Mouse (Mus musculus): ENCODE measurements at regions not wholly inside any gene's neighbourhood (a gene's known extent, or its start where the extent isn't known, plus 50 kb on each side); places are given as distances from the start of the nearest gene placed in this dataset.

- H3K27me3 ChIP-seq (ENCODE audit: control insufficient read depth, insufficient read depth, low read length) = no peaks in the 10 kb centered on the region
- H3K9ac ChIP-seq (ENCODE audit: low read length) = no peak overlapping the region
- no peaks in the 10 kb centered on the region for H3K36me3 ChIP-seq (ENCODE audit: control insufficient read depth, insufficient read depth, low read length)
- DNase-seq (ENCODE audit: low spot score) (no peak), ATAC-seq (replicated peaks; ENCODE audit: low FRiP score) (no peak)
- no peak overlapping the region for H3K4me3 ChIP-seq (ENCODE audit: low read depth, low read length)
- H3K4me1 ChIP-seq (replicated peaks; ENCODE audit: control insufficient read depth, insufficient read depth, low read length) = no peaks in the 10 kb centered on the region
- H3K4me2 ChIP-seq (ENCODE audit: low read depth, low read length, severe bottlenecking) = no peak overlapping the region
- H3K9me3 ChIP-seq (ENCODE audit: control insufficient read depth, low read length) = no peaks in the 10 kb centered on the region
- 91% methylated on average over 8 of the region's 8 CpGs for WGBS
- H3K27ac ChIP-seq (ENCODE audit: low read depth, low read length) = no peak overlapping the region
Observed at GRCm38 (mm10) chr8:79479326-79479725, 80.0 kb upstream of the Smad1 start.

- no peaks in the 10 kb centered on the region for H3K9me3 ChIP-seq (ENCODE audit: control insufficient read depth, low read length)
- no peaks in the 10 kb centered on the region for H3K27me3 ChIP-seq (ENCODE audit: control insufficient read depth, insufficient read depth, low read length)
- no peak overlapping the region for H3K4me3 ChIP-seq (ENCODE audit: low read depth, low read length)
- DNase-seq (ENCODE audit: low spot score) = no peak
- ATAC-seq (replicated peaks; ENCODE audit: low FRiP score) = no peak
- WGBS = 54% methylated on average over 5 of the region's 5 CpGs
- H3K9ac ChIP-seq (ENCODE audit: low read length) = no peak overlapping the region
- no peak overlapping the region for H3K4me2 ChIP-seq (ENCODE audit: low read depth, low read length, severe bottlenecking)
- no peaks in the 10 kb centered on the region for H3K4me1 ChIP-seq (replicated peaks; ENCODE audit: control insufficient read depth, insufficient read depth, low read length)
- H3K27ac ChIP-seq (ENCODE audit: low read depth, low read length) = no peak overlapping the region
- H3K36me3 ChIP-seq (ENCODE audit: control insufficient read depth, insufficient read depth, low read length) = no peaks in the 10 kb centered on the region
Observed at GRCm38 (mm10) chr8:79476012-79476411, 76.7 kb upstream of the Smad1 start.

GRCm38 (mm10) chr8:79474679-79475078 is 75.4 kb upstream of the Smad1 start:
- H3K27me3 ChIP-seq (ENCODE audit: control insufficient read depth, insufficient read depth, low read length) = no peaks in the 10 kb centered on the region
- H3K4me3 ChIP-seq (ENCODE audit: low read depth, low read length) = no peak overlapping the region
- no peak overlapping the region for H3K4me2 ChIP-seq (ENCODE audit: low read depth, low read length, severe bottlenecking)
- no peak overlapping the region for H3K27ac ChIP-seq (ENCODE audit: low read depth, low read length)
- 76% methylated on average over 8 of the region's 8 CpGs for WGBS
- ATAC-seq (replicated peaks; ENCODE audit: low FRiP score) = no peak
- no peak for DNase-seq (ENCODE audit: low spot score)
- H3K36me3 ChIP-seq (ENCODE audit: control insufficient read depth, insufficient read depth, low read length) = no peaks in the 10 kb centered on the region
- H3K4me1 ChIP-seq (replicated peaks; ENCODE audit: control insufficient read depth, insufficient read depth, low read length) = no peaks in the 10 kb centered on the region
- H3K9me3 ChIP-seq (ENCODE audit: control insufficient read depth, low read length) = no peaks in the 10 kb centered on the region
- no peak overlapping the region for H3K9ac ChIP-seq (ENCODE audit: low read length)

- H3K36me3 ChIP-seq (ENCODE audit: control insufficient read depth, insufficient read depth, low read length) = no peaks in the 10 kb centered on the region
Observed at GRCm38 (mm10) chr8:79452101-79452500, 52.8 kb upstream of the Smad1 start.

GRCm38 (mm10) chr8:79449453-79449852 is 50.1 kb upstream of the Smad1 start:
- H3K36me3 ChIP-seq (ENCODE audit: control insufficient read depth, insufficient read depth, low read length) = no peaks in the 10 kb centered on the region
- no peak overlapping the region for H3K4me3 ChIP-seq (ENCODE audit: low read depth, low read length)
- no peaks in the 10 kb centered on the region for H3K9me3 ChIP-seq (ENCODE audit: control insufficient read depth, low read length)
- no peaks in the 10 kb centered on the region for H3K27me3 ChIP-seq (ENCODE audit: control insufficient read depth, insufficient read depth, low read length)
- ATAC-seq (replicated peaks; ENCODE audit: low FRiP score) (no peak), DNase-seq (ENCODE audit: low spot score) (no peak)
- H3K4me1 ChIP-seq (replicated peaks; ENCODE audit: control insufficient read depth, insufficient read depth, low read length) = no peaks in the 10 kb centered on the region
- 86% methylated on average over 3 of the region's 3 CpGs for WGBS
- no peak overlapping the region for H3K9ac ChIP-seq (ENCODE audit: low read length)
- no peak overlapping the region for H3K4me2 ChIP-seq (ENCODE audit: low read depth, low read length, severe bottlenecking)
- no peak overlapping the region for H3K27ac ChIP-seq (ENCODE audit: low read depth, low read length)

More at GRCm38 (mm10) chr8:79452101-79452500, 52.8 kb upstream of the Smad1 start:
- ATAC-seq (replicated peaks; ENCODE audit: low FRiP score) = no peak
- H3K4me2 ChIP-seq (ENCODE audit: low read depth, low read length, severe bottlenecking) = no peak overlapping the region
- no peaks in the 10 kb centered on the region for H3K9me3 ChIP-seq (ENCODE audit: control insufficient read depth, low read length)
- no peaks in the 10 kb centered on the region for H3K27me3 ChIP-seq (ENCODE audit: control insufficient read depth, insufficient read depth, low read length)
- DNase-seq (ENCODE audit: low spot score) = no peak
- H3K4me3 ChIP-seq (ENCODE audit: low read depth, low read length) = no peak overlapping the region
- H3K4me1 ChIP-seq (replicated peaks; ENCODE audit: control insufficient read depth, insufficient read depth, low read length) = no peaks in the 10 kb centered on the region
- H3K27ac ChIP-seq (ENCODE audit: low read depth, low read length) = no peak overlapping the region
- H3K9ac ChIP-seq (ENCODE audit: low read length) = no peak overlapping the region

Data from forebrain, embryonic 11.5 days (tissue).